Mouse (Mus musculus) ovary, postnatal 36 days (tissue): ENCODE measurements around the gene F13a1.

Source experiments
- DNase-seq: peaks from one replicate; pipeline ENCODE4 v3.0.0; 2022; ENCODE audit warnings: low spot score, mixed read lengths

The F13a1 gene

GRCm38 (mm10) chr13:36953676-36954075 lies 96.4 kb downstream of the F13a1 start:
- DNase-seq, result no peak

GRCm38 (mm10) chr13:36941891-36942290 lies 108.2 kb downstream of the F13a1 start:
- DNase-seq, result peak; percentile 11

- no peak for DNase-seq
Measured at GRCm38 (mm10) chr13:36932066-36932465, 118.0 kb downstream of the F13a1 start.

GRCm38 (mm10) chr13:36919737-36920136 lies 130.3 kb downstream of the F13a1 start:
- DNase-seq, result no peak

GRCm38 (mm10) chr13:36903885-36904284 lies 146.2 kb downstream of the F13a1 start:
- DNase-seq, result no peak

- no peak for DNase-seq
Measured at GRCm38 (mm10) chr13:36903447-36903846, 146.6 kb downstream of the F13a1 start.

- no peak for DNase-seq
Measured at GRCm38 (mm10) chr13:36901603-36902002, 148.4 kb downstream of the F13a1 start.

GRCm38 (mm10) chr13:36901016-36901415 lies 149.0 kb downstream of the F13a1 start:
- DNase-seq, result no peak

- DNase-seq, result no peak
Measured at GRCm38 (mm10) chr13:36896061-36896460, 154.0 kb downstream of the F13a1 start.

GRCm38 (mm10) chr13:36893762-36894161 lies 156.3 kb downstream of the F13a1 start:
- DNase-seq, result no peak

GRCm38 (mm10) chr13:36892216-36892615 lies 157.8 kb downstream of the F13a1 start:
- DNase-seq, result no peak

GRCm38 (mm10) chr13:36885973-36886372 lies 164.1 kb downstream of the F13a1 start:
- no peak for DNase-seq

- DNase-seq, result no peak
Measured at GRCm38 (mm10) chr13:36839111-36839510, 210.9 kb downstream of the F13a1 start.
